Mouse (Mus musculus) forebrain, embryonic 11.5 days (tissue): Measurements from ENCODE around the gene Gm9008. TPM values are rescaled to one million over a fixed set of nuclear protein-coding genes. Genes with fewer than 3 reads are reported as not detected.
"Not testable (repeated sequence)": the region's sequence is repeated elsewhere in the genome, so short reads cannot be mapped to it uniquely, and the experiment has no call there.

ENCODE experiments used
- ATAC-seq: fragments of 200-750 bp; cut with Nextera tagmentation; replicated peaks from 2 replicates; pipeline ENCODE4 v1.8.0; 2017; ENCODE audit warnings: moderate TSS enrichment; ENCODE audit not compliant: low FRiP score
- DNase-seq: peaks from one replicate; pipeline ENCODE4 v3.0.0-alpha.2; 2017; ENCODE audit warnings: low spot score
- H3K27ac ChIP-seq: fragments of 300-500 bp; sonication (generic); 2 replicates; pipeline ENCODE4 v1.5.1; 2014; ENCODE audit warnings: low read depth, low read length
- H3K27me3 ChIP-seq: fragments of 300-500 bp; sonication (generic); 2 replicates; pipeline ENCODE4 v1.6.1; 2014; ENCODE audit warnings: mild to moderate bottlenecking, low read length, mixed read lengths; ENCODE audit not compliant: control insufficient read depth, insufficient read depth
- H3K36me3 ChIP-seq: fragments of 300-500 bp; sonication (generic); 2 replicates; pipeline ENCODE4 v1.6.1; 2014; ENCODE audit warnings: mild to moderate bottlenecking, low read length, moderate library complexity, mixed read lengths; ENCODE audit not compliant: control insufficient read depth, insufficient read depth
- H3K4me1 ChIP-seq: fragments of 300-500 bp; sonication (generic); replicated peaks from 2 replicates; pipeline ENCODE4 v1.6.1; 2014; ENCODE audit warnings: low read length, mixed read lengths; ENCODE audit not compliant: control insufficient read depth, insufficient read depth
- H3K4me2 ChIP-seq: fragments of 300-500 bp; sonication (generic); 2 replicates; pipeline ENCODE4 v1.6.1; 2014; ENCODE audit warnings: low read depth, mild to moderate bottlenecking, low read length, moderate library complexity, mixed read lengths; ENCODE audit not compliant: severe bottlenecking
- H3K4me3 ChIP-seq: fragments of 300-500 bp; sonication (generic); 2 replicates; pipeline ENCODE4 v1.5.1; 2014; ENCODE audit warnings: low read depth, low read length
- H3K9ac ChIP-seq: fragments of 300-500 bp; sonication (generic); 2 replicates; pipeline ENCODE4 v1.6.1; 2014; ENCODE audit warnings: low read length
- H3K9me3 ChIP-seq: fragments of 300-500 bp; sonication (generic); 2 replicates; pipeline ENCODE4 v1.6.1; 2016; ENCODE audit warnings: low read length, mixed read lengths; ENCODE audit not compliant: control insufficient read depth
- WGBS: fragments of 180-500 bp; shearing (Covaris S2); extraction: QIAGEN DNeasy Blood & Tissue Kit; methylation state at CpG from one replicate; pipeline ENCODE4 v1.1.7; 2014; 5-methylcytosine and 5-hydroxymethylcytosine counted together
- polyA plus RNA-seq: library from polyadenylated mRNA; unstranded; fragments of >200 nt; fragmentation: Nextera tagmentation; extraction: Ambion mirVana; gene quantifications from 2 replicates; pipeline ENCODE4 v1.2.1, GENCODE M21; 2014

Gene Gm9008
- polyA plus RNA-seq: 0.29 TPM in 1 of 2 replicates, not detected in the other

GRCm38 (mm10) chr6:76497054-76497835 is at the start of gene Gm9008:
Gm9008 (minus strand) TSS chr6:76497784.
- H3K4me3 ChIP-seq, DNase-seq, H3K4me2 ChIP-seq, H3K27me3 ChIP-seq, H3K36me3 ChIP-seq, H3K27ac ChIP-seq, H3K9ac ChIP-seq, ATAC-seq, H3K4me1 ChIP-seq, H3K9me3 ChIP-seq: not testable (repeated sequence)
- 95% methylated on average over 18 of the region's 22 CpGs for WGBS

- no peak overlapping the region for H3K4me3 ChIP-seq
- DNase-seq (no peak), ATAC-seq (no peak)
- H3K4me2 ChIP-seq: no peak overlapping the region
- no peak overlapping the region for H3K9ac ChIP-seq
- H3K9me3 ChIP-seq: no peaks in the 10 kb centered on the region
- H3K27me3 ChIP-seq: no peaks in the 10 kb centered on the region
- H3K27ac ChIP-seq: no peak overlapping the region
- no peaks in the 10 kb centered on the region for H3K4me1 ChIP-seq
- WGBS: 82% methylated on average over 4 of the region's 4 CpGs
- no peaks in the 10 kb centered on the region for H3K36me3 ChIP-seq
Measured at GRCm38 (mm10) chr6:76521975-76522641, 24.5 kb upstream of the Gm9008 start.

GRCm38 (mm10) chr6:76510200-76510599 is 12.6 kb upstream of the Gm9008 start:
- H3K36me3 ChIP-seq: no peaks in the 10 kb centered on the region
- DNase-seq: no peak
- no peaks in the 10 kb centered on the region for H3K27me3 ChIP-seq
- H3K27ac ChIP-seq: no peak overlapping the region
- H3K9me3 ChIP-seq: no peaks in the 10 kb centered on the region
- no peak for ATAC-seq
- no peak overlapping the region for H3K9ac ChIP-seq
- H3K4me3 ChIP-seq: no peak overlapping the region
- H3K4me2 ChIP-seq: no peak overlapping the region
- H3K4me1 ChIP-seq: no peaks in the 10 kb centered on the region

- 91% methylated on average over 7 of the region's 12 CpGs for WGBS
- ATAC-seq, DNase-seq, H3K9me3 ChIP-seq, H3K4me2 ChIP-seq, H3K27me3 ChIP-seq, H3K4me1 ChIP-seq, H3K27ac ChIP-seq, H3K9ac ChIP-seq, H3K36me3 ChIP-seq, H3K4me3 ChIP-seq: not testable (repeated sequence)
Measured at GRCm38 (mm10) chr6:76496335-76496734, 1.2 kb downstream of the Gm9008 start.

- DNase-seq: no peak
- WGBS: 38% methylated on average over 2 of the region's 2 CpGs
- Histone ChIP-seq H3K9ac (no peak overlapping the region), H3K36me3 (no peaks in the 10 kb centered on the region), H3K4me2 (no peak overlapping the region), H3K27ac (no peak overlapping the region), H3K4me3 (no peak overlapping the region), H3K4me1 (no peaks in the 10 kb centered on the region), H3K9me3 (no peaks in the 10 kb centered on the region), H3K27me3 (no peaks in the 10 kb centered on the region)
- no peak for ATAC-seq
Measured at GRCm38 (mm10) chr6:76468194-76468593, 29.4 kb downstream of the Gm9008 start.
